Mouse (Mus musculus) left cerebral cortex, postnatal 14 days (tissue): ENCODE measurements at regions not wholly inside any gene's neighbourhood (a gene's known extent, or its start where the extent isn't known, plus 50 kb on each side); places are given as distances from the start of the nearest gene placed in this dataset.

Experiments
- DNase-seq, 2 experiments: peaks; one replicate each; pipeline ENCODE4 v3.0.0; 2021 to 2022; ENCODE audit warnings: low spot score in 2 of 2, mixed read lengths in 1 of 2
- intact Hi-C: fragments of 180-260 bp; cut with DNase I; formaldehyde crosslinking; loops from one replicate; pipeline ENCODE4 v1.15.1; 2025

- intact Hi-C loops: no loop called here
- peak; percentile 7 to 9 for DNase-seq
These were observed 240.0 kb upstream of the Impg1 start for GRCm38 (mm10) chr9:80705264-80705663.

- intact Hi-C loops: no loop called here
- DNase-seq: no peak
These were observed 231.9 kb upstream of the Impg1 start for GRCm38 (mm10) chr9:80697171-80697570.

DNA sequence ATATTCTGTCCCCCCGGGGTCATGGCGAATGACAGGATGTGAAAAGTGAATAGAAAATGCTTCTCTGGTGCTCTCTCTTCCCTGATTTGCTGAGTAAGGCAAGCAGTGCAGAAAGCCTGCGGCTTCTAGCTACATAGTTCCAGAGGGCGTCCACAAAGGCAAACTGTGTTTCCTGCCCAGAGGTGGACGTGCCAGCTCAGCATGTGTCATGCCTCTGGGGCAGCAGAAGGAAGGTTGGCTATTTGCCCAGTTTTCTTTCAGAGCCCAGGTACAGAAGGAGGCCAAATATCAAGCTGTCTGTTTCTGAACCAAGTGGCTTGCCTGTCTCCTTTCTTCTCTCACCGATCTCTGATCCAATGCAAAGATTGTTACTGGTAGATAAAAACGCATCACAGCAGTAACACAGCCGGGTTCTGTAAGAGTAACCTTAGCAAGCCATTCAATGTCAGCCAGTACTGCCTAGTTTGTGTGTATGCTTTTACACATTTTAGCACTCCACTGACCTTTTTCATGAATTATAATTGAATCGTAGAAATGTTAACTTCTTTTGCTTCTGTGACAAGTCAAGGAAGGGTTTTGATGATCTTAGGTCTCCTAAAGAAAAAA, 223.3 kb upstream of the Impg1 start:
- intact Hi-C loops: no loop called here
- DNase-seq: no peak

- intact Hi-C loops: no loop called here
- no peak for DNase-seq
These were observed 217.9 kb upstream of the Impg1 start for GRCm38 (mm10) chr9:80683030-80683692.

- intact Hi-C loops: no loop called here
- no peak for DNase-seq
These were observed 216.4 kb upstream of the Impg1 start for GRCm38 (mm10) chr9:80681709-80682108.

GRCm38 (mm10) chr9:80671483-80671882, 206.2 kb upstream of the Impg1 start:
- no peak for DNase-seq
- intact Hi-C loops: no loop called here

- intact Hi-C loops: no loop called here
- no peak for DNase-seq
These were observed 203.4 kb upstream of the Impg1 start for GRCm38 (mm10) chr9:80668575-80669248.

DNA sequence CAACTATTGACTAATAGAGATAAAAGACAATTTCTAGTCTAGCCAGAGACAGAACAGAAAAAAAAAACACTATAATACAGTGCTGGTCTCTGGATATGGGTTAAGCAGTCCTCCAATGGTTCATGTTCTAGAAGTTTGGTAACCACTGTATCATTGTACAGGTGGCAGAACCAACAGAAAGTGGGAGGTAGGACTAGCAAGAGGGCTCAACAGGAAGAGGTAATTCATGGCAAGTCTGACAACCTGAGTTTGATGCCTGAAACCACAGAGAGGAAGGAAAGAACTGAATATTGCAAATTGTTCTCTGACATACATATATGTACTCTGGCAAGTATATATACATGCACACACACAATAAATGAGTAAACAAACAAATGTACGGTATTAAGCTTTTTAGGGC, 193.5 kb upstream of the Impg1 start:
- no peak for DNase-seq
- intact Hi-C loops: no loop called here

DNA sequence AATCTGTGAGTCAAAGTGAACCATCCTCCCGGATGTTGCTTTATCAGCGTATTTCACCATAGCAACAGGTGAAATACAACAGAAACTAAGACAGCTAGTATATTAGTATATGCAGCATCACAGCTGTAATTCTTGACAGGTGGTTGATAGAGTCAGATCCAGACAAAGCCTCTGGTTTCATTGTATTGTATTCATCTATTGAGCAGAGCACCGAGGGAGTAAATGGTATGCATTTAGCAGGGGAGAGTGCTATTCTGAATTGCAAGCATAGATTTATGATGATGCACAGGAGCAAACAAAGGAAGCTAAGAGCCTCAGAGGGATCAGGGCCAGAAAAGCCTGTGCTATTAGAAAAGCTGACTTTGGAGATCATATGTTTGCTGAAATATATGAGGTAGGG, 149.8 kb upstream of the Impg1 start:
- intact Hi-C loops: no loop called here

GRCm38 (mm10) chr9:80600019-80600418, 134.7 kb upstream of the Impg1 start:
- intact Hi-C loops: no loop called here
- no peak for DNase-seq

More for the DNA sequence above, 149.8 kb upstream of the Impg1 start:
- DNase-seq: no peak

GRCm38 (mm10) chr9:80565388-80566024, 100.2 kb upstream of the Impg1 start:
- intact Hi-C loops: no loop called here

GRCm38 (mm10) chr9:80563655-80564054, 98.4 kb upstream of the Impg1 start:
- intact Hi-C loops: no loop called here
- no peak for DNase-seq

More at GRCm38 (mm10) chr9:80565388-80566024, 100.2 kb upstream of the Impg1 start:
- DNase-seq: no peak

- DNase-seq: no peak
- intact Hi-C loops: no loop called here
These were observed 90.3 kb upstream of the Impg1 start for GRCm38 (mm10) chr9:80555531-80556067.
